Mouse (Mus musculus): ENCODE measurements at regions not wholly inside any gene's neighbourhood (a gene's known extent, or its start where the extent isn't known, plus 50 kb on each side); places are given as distances from the start of the nearest gene placed in this dataset.
A peak's percentile ranks its signal among the peaks of the same experiment; 100 is the strongest.

- Histone ChIP-seq H3K4me2 (ENCODE audit: low read depth, low read length) (no peak overlapping the region), H3K4me3 (ENCODE audit: low read length) (no peak overlapping the region), H3K27ac (ENCODE audit: low read length) (no peak overlapping the region), H3K9me3 (ENCODE audit: control insufficient read depth, low read length) (peaks cover 7% of the 10 kb centered on the region), H3K27me3 (ENCODE audit: control insufficient read depth, insufficient read depth, low read depth, low read length) (no peaks in the 10 kb centered on the region), H3K36me3 (ENCODE audit: control insufficient read depth, insufficient read depth, low read length) (no peaks in the 10 kb centered on the region), H3K4me1 (replicated peaks; ENCODE audit: control insufficient read depth, insufficient read depth, low read length) (no peaks in the 10 kb centered on the region), H3K9ac (ENCODE audit: low read length) (no peak overlapping the region)
- 73% methylated on average over 3 of the region's 3 CpGs for WGBS
- no peak for ATAC-seq (ENCODE audit: low read depth)
These were observed 184.3 kb upstream of the Tle3 start for GRCm38 (mm10) chr9:61187713-61188399.

GRCm38 (mm10) chr9:61189295-61189694 is 182.9 kb upstream of the Tle3 start:
- no peak overlapping the region for H3K27ac ChIP-seq (ENCODE audit: low read length)
- no peak overlapping the region for H3K4me3 ChIP-seq (ENCODE audit: low read length)
- no peaks in the 10 kb centered on the region for H3K27me3 ChIP-seq (ENCODE audit: control insufficient read depth, insufficient read depth, low read depth, low read length)
- H3K36me3 ChIP-seq (ENCODE audit: control insufficient read depth, insufficient read depth, low read length) = no peaks in the 10 kb centered on the region
- WGBS = 78% methylated on average over 8 of the region's 8 CpGs
- peaks cover 7% of the 10 kb centered on the region for H3K9me3 ChIP-seq (ENCODE audit: control insufficient read depth, low read length)
- ATAC-seq (ENCODE audit: low read depth) = no peak
- no peak overlapping the region for H3K9ac ChIP-seq (ENCODE audit: low read length)
- H3K4me1 ChIP-seq (replicated peaks; ENCODE audit: control insufficient read depth, insufficient read depth, low read length) = no peaks in the 10 kb centered on the region
- H3K4me2 ChIP-seq (ENCODE audit: low read depth, low read length) = no peak overlapping the region

- Histone ChIP-seq H3K36me3 (ENCODE audit: control insufficient read depth, insufficient read depth, low read length) (no peaks in the 10 kb centered on the region), H3K4me2 (ENCODE audit: low read depth, low read length) (no peak overlapping the region), H3K27ac (ENCODE audit: low read length) (no peak overlapping the region), H3K4me3 (ENCODE audit: low read length) (no peak overlapping the region), H3K9me3 (ENCODE audit: control insufficient read depth, low read length) (no peaks in the 10 kb centered on the region), H3K4me1 (replicated peaks; ENCODE audit: control insufficient read depth, insufficient read depth, low read length) (peaks cover 6% of the 10 kb centered on the region), H3K9ac (ENCODE audit: low read length) (no peak overlapping the region), H3K27me3 (ENCODE audit: control insufficient read depth, insufficient read depth, low read depth, low read length) (0 out of 2 replicates have a peak, but pooled peaks cover 3% of the 10 kb centered on the region)
- 71% methylated on average over 4 of the region's 4 CpGs for WGBS
- ATAC-seq (ENCODE audit: low read depth) = no peak
These were observed 173.0 kb upstream of the Tle3 start for GRCm38 (mm10) chr9:61199077-61199753.

- 20% methylated on average over 8 of the region's 8 CpGs for WGBS
- Histone ChIP-seq H3K4me3 (ENCODE audit: low read length) (no peak overlapping the region), H3K27me3 (ENCODE audit: control insufficient read depth, insufficient read depth, low read depth, low read length) (0 out of 2 replicates have a peak, but pooled peaks cover 3% of the 10 kb centered on the region), H3K27ac (ENCODE audit: low read length) (no peak overlapping the region), H3K9ac (ENCODE audit: low read length) (no peak overlapping the region), H3K4me1 (replicated peaks; ENCODE audit: control insufficient read depth, insufficient read depth, low read length) (peaks cover 6% of the 10 kb centered on the region), H3K9me3 (ENCODE audit: control insufficient read depth, low read length) (no peaks in the 10 kb centered on the region), H3K4me2 (ENCODE audit: low read depth, low read length) (no peak overlapping the region), H3K36me3 (ENCODE audit: control insufficient read depth, insufficient read depth, low read length) (no peaks in the 10 kb centered on the region)
- 0 out of 2 replicates have a peak, but pooled peaks have one; percentile 20 for ATAC-seq (ENCODE audit: low read depth)
These were observed 172.3 kb upstream of the Tle3 start for GRCm38 (mm10) chr9:61199891-61200290.

- Histone ChIP-seq H3K9ac (ENCODE audit: low read length) (no peak overlapping the region), H3K27ac (ENCODE audit: low read length) (no peak overlapping the region), H3K4me1 (replicated peaks; ENCODE audit: control insufficient read depth, insufficient read depth, low read length) (peaks cover 6% of the 10 kb centered on the region), H3K4me3 (ENCODE audit: low read length) (no peak overlapping the region), H3K9me3 (ENCODE audit: control insufficient read depth, low read length) (no peaks in the 10 kb centered on the region), H3K27me3 (ENCODE audit: control insufficient read depth, insufficient read depth, low read depth, low read length) (0 out of 2 replicates have a peak, but pooled peaks cover 3% of the 10 kb centered on the region), H3K4me2 (ENCODE audit: low read depth, low read length) (no peak overlapping the region), H3K36me3 (ENCODE audit: control insufficient read depth, insufficient read depth, low read length) (no peaks in the 10 kb centered on the region)
- WGBS = 26% methylated on average over 5 of the region's 5 CpGs
- peak; percentile 45; the same call in 1 of the 2 replicates for ATAC-seq (ENCODE audit: low read depth)
These were observed 171.7 kb upstream of the Tle3 start for GRCm38 (mm10) chr9:61200295-61200955.

- Histone ChIP-seq H3K4me2 (ENCODE audit: low read depth, low read length) (no peak overlapping the region), H3K9me3 (ENCODE audit: control insufficient read depth, low read length) (no peaks in the 10 kb centered on the region), H3K4me1 (replicated peaks; ENCODE audit: control insufficient read depth, insufficient read depth, low read length) (peaks cover 4% of the 10 kb centered on the region), H3K27me3 (ENCODE audit: control insufficient read depth, insufficient read depth, low read depth, low read length) (peaks cover 5% of the 10 kb centered on the region; the same call in 1 of the 2 replicates), H3K36me3 (ENCODE audit: control insufficient read depth, insufficient read depth, low read length) (no peaks in the 10 kb centered on the region), H3K9ac (ENCODE audit: low read length) (no peak overlapping the region), H3K4me3 (ENCODE audit: low read length) (no peak overlapping the region), H3K27ac (ENCODE audit: low read length) (no peak overlapping the region)
- 67% methylated on average over 8 of the region's 8 CpGs for WGBS
- ATAC-seq (ENCODE audit: low read depth) = no peak
These were observed 167.1 kb upstream of the Tle3 start for GRCm38 (mm10) chr9:61205049-61205448.

GRCm38 (mm10) chr9:61206725-61207365 is 165.3 kb upstream of the Tle3 start:
- Histone ChIP-seq H3K4me1 (replicated peaks; ENCODE audit: control insufficient read depth, insufficient read depth, low read length) (no peaks in the 10 kb centered on the region), H3K27ac (ENCODE audit: low read length) (no peak overlapping the region), H3K27me3 (ENCODE audit: control insufficient read depth, insufficient read depth, low read depth, low read length) (peaks cover 8% of the 10 kb centered on the region; the same call in 1 of the 2 replicates), H3K9me3 (ENCODE audit: control insufficient read depth, low read length) (no peaks in the 10 kb centered on the region), H3K36me3 (ENCODE audit: control insufficient read depth, insufficient read depth, low read length) (no peaks in the 10 kb centered on the region), H3K4me3 (ENCODE audit: low read length) (no peak overlapping the region), H3K4me2 (ENCODE audit: low read depth, low read length) (no peak overlapping the region), H3K9ac (ENCODE audit: low read length) (no peak overlapping the region)
- 69% methylated on average over 13 of the region's 13 CpGs for WGBS
- ATAC-seq (ENCODE audit: low read depth) = no peak

- ATAC-seq (ENCODE audit: low read depth) = no peak
- no peak overlapping the region for H3K27ac ChIP-seq (ENCODE audit: low read length)
- H3K4me2 ChIP-seq (ENCODE audit: low read depth, low read length) = no peak overlapping the region
- peaks cover 8% of the 10 kb centered on the region; the same call in 1 of the 2 replicates for H3K27me3 ChIP-seq (ENCODE audit: control insufficient read depth, insufficient read depth, low read depth, low read length)
- H3K9me3 ChIP-seq (ENCODE audit: control insufficient read depth, low read length) = no peaks in the 10 kb centered on the region
- no peaks in the 10 kb centered on the region for H3K36me3 ChIP-seq (ENCODE audit: control insufficient read depth, insufficient read depth, low read length)
- no peak overlapping the region for H3K9ac ChIP-seq (ENCODE audit: low read length)
- H3K4me3 ChIP-seq (ENCODE audit: low read length) = no peak overlapping the region
- WGBS = 90% methylated on average over 13 of the region's 13 CpGs
- H3K4me1 ChIP-seq (replicated peaks; ENCODE audit: control insufficient read depth, insufficient read depth, low read length) = no peaks in the 10 kb centered on the region
These were observed 164.6 kb upstream of the Tle3 start for GRCm38 (mm10) chr9:61207423-61208150.
